Mouse (Mus musculus) right cerebral cortex, adult 2 months (tissue): ENCODE data around the gene Bbs5.
"Not testable (repeated sequence)": the region's sequence is repeated elsewhere in the genome, so short reads cannot be mapped to it uniquely, and the experiment has no call there.

ENCODE experiments used
- DNase-seq, 2 experiments: peaks; one replicate each; pipeline ENCODE4 v3.0.0; 2021 to 2022; ENCODE audit warnings: low spot score in 2 of 2

Bbs5 gene

DNA sequence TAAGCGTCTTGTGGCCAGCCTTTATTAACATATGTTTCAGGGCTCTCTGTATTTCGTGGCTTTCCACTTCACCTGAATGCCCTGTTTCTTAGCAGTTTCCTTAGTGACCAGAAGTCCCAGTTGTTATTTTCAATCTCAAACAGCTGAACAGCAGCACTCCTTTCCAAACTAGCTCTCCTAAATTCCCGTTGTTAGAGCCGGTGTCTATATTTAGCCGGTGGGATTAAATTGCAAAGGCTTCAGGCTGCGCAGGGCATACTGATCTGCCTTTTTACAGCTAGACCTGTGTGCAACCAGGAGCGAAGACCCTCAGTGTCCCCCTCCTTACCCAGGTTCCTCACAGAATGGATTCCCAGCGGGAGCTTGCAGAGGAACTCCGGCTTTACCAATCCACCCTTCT is 22.9 kb downstream of the Bbs5 start, which contains the start of gene Klhl41:
Gene Klhl41, plus strand, starts transcription at position 268 of the 400 bp plus-strand sequence.
- DNase-seq = no peak

DNA sequence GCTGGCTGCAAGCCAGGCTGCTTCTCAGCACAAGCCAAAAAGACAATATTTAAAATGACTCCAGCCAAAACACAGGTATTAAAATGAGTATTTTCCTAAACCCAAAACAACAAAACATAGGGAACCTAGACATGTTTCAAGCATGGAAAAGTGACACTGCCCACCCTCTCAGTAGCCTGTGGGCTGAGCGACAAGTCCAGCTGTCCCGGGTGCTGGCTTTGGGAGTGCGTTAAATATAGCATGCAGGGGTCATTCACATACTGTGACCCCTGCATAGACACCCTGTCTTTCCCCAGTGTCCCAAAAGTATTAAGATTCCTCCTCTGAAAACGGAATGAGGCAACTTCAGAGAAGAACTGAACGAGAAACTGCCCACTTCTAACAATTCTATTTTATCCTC is 26.8 kb downstream of the Bbs5 start:
- no peak for DNase-seq

DNA sequence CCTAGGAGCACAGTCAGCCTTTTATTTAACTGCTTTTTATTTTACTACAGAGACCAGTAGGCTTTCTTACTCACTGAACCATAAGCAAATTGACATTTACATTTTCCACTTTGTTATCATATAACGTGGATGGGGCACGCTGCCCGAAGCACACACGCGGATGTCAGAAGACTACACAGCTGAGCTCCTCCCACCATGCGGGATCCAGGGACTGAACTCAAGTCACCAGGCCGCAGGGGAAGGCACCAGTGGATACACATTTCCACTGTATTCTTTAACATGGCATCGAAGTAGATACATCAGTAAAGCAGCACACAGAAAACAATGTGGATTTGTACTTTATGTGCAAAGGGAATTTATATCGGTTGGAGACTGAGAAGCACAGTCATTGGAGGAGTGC is 28.3 kb downstream of the Bbs5 start:
- no peak for DNase-seq

DNA sequence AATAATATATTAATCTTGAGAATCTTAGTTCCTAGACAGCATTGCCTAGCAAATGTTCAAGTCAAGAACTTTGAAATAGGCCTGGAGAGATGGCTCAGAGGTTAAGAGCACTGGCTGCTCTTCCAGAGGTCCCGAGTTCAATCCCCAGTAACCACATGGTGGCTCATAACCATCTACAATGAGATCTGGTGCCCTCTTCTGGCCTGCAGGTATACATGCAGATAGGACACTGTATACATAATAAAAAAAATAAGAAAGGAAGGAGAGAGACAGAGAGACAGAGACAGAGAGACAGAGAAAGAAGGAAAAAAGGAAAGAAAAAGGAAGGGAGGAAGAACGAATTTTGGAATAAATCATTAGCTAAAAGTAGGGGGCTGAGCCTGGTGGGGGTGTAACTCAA is 29.7 kb downstream of the Bbs5 start:
- no peak for DNase-seq

DNA sequence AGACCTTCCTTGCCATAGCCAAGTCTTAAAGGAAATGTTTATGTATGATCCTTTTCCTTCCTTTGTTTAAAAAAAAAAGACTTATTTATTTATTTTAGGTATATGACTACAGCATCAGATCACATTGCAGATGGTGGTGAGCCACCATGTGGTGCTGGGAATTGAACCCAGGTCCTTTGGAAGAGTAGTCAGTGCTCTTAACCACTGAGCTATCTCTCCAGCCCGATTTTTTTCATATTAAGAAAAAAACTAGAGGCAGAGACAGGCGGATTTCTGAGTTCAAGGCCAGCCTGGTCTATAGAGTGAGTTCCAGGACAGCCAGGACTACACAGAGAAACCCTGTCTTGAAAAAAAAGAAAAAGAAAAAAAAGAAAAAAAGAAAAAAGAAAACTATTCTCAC is 30.2 kb downstream of the Bbs5 start:
- DNase-seq = not testable (repeated sequence)

DNA sequence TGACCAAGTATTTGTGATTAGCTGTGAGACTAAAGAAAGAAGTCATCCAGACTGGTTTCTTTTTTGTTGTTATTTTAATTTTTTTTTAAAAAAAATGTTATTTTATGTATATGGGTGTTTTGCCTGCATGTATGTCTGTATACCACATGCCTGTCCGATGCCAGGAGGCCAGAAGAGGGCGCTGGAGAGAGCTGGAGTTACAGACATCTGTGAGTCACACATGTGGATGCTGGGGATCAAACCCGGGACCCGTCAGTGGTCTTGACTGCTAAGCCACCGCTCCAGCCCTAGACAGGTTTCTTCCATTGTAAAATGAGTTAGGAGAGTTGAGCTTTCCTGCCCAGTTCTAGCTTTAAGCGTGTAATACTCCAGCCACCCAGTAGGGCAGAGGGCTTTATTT is 33.0 kb downstream of the Bbs5 start:
- DNase-seq = no peak

DNA sequence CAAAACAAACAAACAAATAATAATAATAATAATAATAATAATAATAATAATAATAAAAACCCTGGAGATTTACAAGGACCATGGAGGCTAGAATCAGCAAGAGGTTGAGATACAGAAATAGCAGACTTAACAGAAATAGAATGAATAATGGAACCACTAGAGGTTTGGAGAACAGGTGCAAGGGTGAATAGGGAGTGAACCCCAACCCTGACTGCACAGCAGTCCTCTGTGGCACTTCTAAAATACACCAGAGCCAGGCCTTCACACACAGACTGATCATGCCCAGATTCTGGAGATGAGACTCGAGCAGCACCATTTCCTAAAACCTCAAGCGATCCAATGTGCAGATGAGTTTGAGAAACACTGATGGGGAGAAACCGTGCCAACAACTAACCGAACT is 35.0 kb downstream of the Bbs5 start:
- DNase-seq = no peak

DNA sequence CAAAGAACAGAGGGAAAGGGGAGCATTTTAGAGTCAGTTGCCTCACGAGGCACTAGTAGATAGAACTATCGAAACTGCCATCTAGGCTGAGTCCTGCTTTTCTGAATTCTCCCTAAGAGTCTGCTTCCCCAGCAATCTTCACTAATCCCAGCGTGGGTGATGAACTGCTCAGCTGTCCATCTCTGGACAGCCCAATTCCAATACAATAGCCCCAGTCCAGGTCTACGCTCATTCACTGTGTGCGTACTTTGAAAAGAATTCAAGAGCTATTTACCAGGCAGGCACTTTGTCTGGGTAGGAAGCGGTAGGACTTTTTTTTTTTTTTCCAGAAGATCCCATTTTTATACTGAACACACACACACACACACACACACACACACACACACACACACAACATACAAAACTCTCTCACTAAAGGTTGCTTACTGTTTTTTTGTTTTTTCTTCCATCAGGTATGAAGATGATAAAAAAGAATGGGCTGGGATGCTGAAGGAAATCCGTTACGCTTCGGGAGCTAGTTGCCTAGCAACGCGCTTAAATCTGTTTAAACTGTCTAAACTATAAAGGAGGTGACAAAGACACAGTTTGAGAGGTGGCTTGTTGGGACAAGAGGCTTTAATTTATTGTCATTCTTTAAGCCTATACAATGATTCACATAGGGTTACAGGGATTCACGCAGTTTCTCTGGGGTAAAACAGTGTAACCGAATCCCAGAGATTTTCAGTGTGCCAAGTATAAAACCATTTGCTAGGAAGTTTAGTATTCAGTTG is 36.2 kb downstream of the Bbs5 start:
- peak; percentile 37 to 40 for DNase-seq

DNA sequence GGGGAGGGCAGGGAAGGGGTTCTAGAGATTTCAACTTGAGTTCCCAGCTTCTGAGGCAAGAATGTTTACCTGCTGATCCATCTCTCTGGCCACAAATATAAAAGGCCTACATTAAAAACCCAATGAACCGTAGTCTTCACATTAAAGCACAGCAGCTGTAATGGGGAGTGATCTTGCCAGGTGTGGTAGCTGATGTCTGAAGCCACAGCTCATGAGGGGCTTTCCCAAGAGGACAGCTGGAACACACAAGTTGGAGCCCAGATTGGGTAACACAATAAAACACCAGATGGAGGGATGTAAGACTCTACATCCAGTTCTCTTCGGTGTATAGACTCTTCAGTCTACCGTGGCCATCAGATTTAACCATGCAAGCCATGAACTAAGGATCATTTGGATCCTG is 37.5 kb downstream of the Bbs5 start:
- no peak for DNase-seq

DNA sequence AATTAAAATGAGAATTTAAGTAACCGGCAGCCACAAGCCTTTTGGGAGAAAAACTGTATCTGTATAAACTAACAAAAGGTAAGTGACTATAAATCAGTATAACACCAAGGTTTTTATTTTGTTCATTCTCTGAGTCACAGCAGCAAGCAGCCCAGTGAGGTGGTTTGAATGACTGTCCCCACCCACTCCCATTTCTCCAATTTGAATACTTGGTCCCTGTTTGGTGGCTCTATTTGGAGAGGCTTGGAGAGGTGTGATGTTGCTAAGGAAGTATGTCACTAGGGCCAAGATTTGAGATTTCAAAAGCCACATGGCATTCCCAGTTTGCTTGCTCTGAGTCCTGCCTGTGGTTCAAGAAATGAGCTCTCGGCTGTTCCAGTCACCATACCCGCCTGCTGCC is 43.2 kb downstream of the Bbs5 start:
- peak in 1 of 2 experiments; percentile 13 for DNase-seq

DNA sequence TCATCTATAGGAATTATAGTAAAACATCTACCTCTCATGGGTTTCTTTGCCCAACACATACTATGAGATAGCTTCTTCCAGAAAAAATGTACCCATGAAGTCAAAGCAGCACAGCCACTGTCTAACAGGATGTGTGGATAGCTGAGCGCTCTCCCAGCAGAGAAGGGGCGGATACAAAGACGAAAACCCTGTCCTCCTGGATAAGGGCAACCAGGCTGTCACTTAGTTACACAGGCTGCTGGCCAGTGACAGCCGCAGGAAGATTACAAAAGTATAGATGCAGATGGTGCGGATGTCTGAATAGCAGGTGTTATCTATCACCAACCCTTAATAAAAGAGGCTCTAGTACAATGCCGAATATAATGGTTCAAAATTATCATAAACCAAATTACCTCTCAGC is 43.9 kb downstream of the Bbs5 start:
- DNase-seq = no peak

DNA sequence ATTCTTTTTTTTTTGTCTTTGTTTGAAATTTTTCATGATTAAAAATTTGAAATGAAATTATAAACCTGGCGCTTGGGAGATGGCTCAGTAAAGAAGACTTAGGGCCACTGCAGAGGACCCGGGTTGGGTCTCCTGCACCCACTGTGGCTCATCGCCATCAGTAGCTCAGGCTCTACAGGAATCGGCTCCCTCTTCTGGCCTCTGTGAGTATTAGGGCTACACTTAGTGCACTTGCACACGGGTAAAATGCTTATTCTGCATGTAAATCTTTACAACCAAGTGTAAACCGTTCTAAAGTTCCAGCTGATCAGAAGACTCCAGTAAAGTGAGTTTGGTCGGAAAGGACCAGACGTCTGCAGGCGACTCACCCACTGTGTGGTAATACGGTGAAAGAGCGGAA is 46.5 kb downstream of the Bbs5 start:
- DNase-seq = no peak

DNA sequence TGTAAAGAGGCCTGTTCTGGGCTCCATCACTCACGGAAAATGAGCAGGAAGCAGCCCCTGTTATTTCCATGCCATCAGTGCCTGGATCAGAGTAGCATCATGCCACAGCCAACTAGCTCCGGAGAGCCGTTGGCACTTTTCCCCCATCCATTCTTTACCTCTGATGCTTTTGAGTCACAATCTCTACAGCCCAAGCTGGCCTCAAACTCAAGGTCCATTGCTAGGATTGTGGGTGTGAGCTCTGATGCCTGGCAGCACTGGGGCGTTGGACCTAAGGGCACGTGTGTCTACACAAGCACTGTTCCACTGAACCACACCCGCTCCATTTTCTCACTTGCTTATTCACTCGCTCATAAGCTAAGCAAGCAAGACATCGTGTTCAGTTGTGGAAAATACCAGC is 53.5 kb downstream of the Bbs5 start:
- no peak for DNase-seq

DNA sequence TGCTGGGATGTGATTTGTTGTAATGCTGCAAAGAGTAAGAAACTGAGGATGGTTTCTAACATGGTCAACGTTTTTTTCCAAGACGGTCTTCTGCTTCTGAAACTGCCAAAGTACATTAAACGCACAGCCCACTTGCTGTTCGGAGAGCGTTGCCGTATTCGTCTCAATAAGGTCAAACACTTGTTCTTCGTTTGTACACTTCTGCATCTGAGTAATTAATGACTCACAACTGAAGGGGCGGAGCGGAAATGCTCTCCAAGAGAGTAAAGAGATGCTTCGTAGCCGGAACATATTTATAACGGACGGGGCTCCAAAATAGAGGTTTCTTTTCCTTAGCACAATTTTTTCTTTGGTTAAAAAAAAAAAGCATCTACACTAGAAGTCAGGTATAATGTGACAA is 65.2 kb downstream of the Bbs5 start:
- peak; percentile 47 to 58 for DNase-seq

DNA sequence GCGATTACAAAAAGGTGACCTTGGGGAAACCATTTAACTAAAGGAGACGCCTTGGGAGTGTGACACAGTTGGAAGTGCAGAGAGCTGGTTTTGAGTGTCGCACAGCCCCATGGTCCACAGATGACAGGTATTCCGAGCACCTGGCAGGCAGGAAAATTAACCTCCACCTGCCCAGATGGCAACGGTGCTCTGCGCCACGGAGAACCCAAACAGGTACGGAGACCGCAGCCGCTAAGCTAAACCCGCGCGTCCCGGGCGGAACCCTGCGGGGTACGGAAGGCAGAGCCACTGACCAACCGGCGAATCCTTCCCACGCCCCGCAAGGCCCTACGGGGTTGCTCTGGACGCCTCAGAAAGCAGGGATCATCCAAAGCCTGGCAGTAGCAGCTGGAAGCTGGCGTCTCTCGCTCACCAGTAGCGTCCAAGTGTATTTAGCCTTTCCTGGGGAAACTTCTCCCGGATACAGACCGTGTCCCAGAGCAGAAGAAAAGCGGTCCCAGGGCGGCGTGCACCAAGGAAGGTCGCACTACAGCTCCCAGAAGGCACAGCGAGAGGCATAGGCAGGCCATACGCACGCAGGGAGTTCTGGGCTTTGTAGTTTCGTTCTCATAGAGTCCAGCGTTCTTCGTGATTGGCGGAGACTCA is 66.1 kb downstream of the Bbs5 start, which contains the start of gene Fastkd1:
Gene Fastkd1, minus strand, starts transcription at position 536 of the 645 bp plus-strand sequence.
- peak; percentile 90 to 93 for DNase-seq

DNA sequence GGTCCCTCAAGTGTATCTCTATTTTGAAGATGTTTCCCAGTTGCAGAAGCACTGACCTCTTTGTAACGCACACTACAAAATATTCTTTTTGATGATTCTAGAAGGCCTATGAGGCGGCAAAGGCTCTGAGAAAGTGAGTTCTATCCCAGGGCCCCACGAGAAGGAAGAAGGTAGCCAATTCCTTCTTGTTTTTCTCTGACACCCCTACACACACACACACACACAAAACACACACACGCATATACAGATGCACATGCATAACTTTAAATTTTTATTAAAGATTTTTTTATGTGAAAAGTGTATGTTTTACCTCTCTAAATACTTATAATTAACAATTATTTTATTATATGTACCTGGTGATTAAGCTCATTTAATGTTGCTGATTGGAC is 66.6 kb downstream of the Bbs5 start:
- DNase-seq = no peak

DNA sequence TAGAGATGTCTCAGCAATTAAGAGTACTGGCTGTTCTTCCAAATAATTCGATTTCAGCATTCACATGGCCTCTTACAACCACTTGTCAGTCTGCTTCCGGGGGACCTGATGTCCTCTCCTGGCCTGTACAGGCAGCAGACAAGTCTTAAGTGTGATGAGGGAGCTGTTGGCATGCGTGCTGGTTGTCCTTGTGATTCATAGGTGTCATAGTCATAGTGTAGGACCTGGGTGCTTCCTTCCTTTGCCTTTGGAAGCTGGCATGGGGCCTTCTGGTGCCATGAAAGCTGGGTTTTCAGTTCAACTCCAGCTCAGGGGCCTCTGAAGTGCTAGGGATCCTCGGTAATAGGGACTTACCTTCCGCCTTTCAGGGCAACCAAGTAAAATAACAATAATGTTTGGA is 67.2 kb downstream of the Bbs5 start:
- DNase-seq = no peak

DNA sequence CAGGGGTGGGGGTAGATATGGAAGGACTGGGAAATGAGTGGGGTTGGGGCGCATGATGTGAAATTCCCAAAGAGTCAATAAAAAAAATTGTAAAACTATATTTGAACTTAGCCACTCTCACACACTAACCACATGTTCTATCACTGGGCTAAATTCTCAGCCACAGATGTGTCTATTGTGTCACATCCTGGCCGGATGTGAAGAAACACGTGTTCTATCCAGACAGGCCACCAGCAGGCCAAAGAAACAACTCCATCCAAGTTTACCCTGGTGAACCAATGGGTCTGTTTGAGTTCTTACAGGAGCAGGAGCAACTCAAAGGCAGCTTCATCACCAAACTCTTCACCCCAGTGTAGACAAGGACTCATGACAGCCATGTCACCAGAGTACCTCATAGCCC is 69.5 kb downstream of the Bbs5 start:
- no peak for DNase-seq
